Mouse (Mus musculus) central nervous system, embryonic 11.5 days (tissue): Measurements from ENCODE around the gene Olfr910. TPM values are rescaled to one million over a fixed set of nuclear protein-coding genes. Genes with fewer than 3 reads are reported as not detected.

Source experiments
- polyA plus RNA-seq: library from polyadenylated mRNA; depleted of rRNA; stranded (reverse); fragments of >200 nt; gene quantifications from 2 replicates; pipeline ENCODE4 v1.2.3, GENCODE M21; 2012; rRNA removed

The Olfr910 gene
- not detected in 2 replicates for polyA plus RNA-seq

DNA sequence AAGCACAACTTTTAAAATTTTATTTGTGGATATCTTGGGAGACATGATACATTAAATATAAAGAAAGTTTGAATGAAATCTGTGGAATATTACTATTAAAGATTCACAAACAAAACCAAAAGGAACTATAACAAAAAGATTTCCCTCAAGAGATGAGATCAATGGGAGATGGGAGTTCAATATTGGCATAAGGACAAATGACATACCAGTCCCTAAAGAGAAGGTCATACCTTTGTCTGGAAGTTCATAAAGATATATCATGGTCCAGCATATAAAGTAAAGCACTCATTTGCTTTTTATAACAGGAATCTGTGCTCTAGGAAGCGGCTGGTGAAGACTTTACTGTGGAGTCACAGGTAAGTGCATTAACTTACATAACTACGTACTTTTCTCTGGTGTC is at the start of gene Olfr910:
TSS of gene Olfr910 (plus strand) at position 301 of the 400 bp plus-strand sequence.

DNA sequence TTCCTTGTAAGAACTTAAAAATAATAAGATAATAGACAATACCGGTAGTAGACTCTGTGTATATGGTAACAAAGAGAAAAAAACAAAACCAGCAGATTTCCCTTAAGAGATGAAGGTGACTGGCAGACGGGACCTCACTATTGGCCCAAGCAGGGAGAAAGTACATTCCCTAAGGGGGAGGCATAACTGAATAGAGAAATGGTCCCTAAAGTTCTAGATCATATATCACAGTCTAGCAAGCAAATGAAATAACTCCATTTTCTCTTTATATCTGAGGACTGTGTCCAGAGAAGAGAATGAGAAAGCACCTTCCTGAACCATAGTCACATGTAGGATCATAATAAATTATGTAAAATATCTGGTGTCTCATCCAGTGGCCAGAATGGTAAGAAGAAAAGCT is 42.1 kb upstream of the Olfr910 start, which contains the start of gene Olfr907:
TSS of gene Olfr907 (plus strand) at position 301 of the 400 bp plus-strand sequence.

DNA sequence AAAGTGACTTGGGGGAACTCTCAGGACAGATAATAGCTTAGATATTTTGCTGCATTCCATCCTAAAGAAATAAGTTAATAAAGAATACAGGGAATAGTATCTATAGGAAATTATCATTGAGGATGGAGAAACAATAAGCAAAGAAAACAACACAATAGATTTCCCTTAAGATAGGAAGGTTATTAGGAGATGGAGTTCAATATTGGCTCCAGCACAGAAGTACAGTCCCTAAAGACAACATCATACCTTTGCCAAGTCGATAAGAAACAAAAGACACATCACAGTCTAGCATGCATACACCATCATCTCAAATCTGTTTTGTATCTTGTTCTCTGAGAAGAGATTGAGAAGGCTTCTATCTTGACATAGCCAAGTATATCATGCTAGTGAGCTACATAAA is 16.4 kb upstream of the Olfr910 start, which contains the start of gene Olfr911-ps1:
TSS of gene Olfr911-ps1 (plus strand) at position 301 of the 400 bp plus-strand sequence.

DNA sequence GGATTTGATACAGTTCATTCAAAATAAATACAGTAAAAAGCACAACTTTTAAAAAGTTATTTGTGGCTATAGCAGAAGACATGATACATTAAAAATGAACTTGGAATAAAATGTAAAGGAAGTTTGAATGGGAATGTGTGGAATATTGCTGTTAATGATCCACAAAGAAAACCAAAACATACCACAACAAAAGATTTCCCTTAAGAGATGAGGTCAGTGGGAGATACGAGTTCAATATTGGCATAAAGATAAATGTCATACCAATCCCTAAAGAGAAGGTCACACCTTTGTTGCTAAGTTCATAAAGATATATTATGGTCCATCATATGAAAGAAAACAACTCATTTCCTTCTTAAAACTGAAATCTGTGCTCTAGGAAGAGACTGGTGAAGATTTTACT is 42.2 kb downstream of the Olfr910 start, which contains the start of gene Olfr912:
TSS of gene Olfr912 (plus strand) at position 301 of the 400 bp plus-strand sequence.

Other genes starting within 250 kb of the Olfr910 start
- not detected in 2 replicates for gene Olfr896-ps1, start 246.7 kb upstream of the Olfr910 start, polyA plus RNA-seq
- not detected in 2 replicates for gene Olfr25, start 208.8 kb upstream of the Olfr910 start, polyA plus RNA-seq
- not detected in 2 replicates for gene Olfr898, start 189.4 kb upstream of the Olfr910 start, polyA plus RNA-seq
- gene Olfr250, start 171.0 kb upstream of the Olfr910 start, polyA plus RNA-seq: not detected in 2 replicates
- not detected in 2 replicates for gene Olfr251, start 160.8 kb upstream of the Olfr910 start, polyA plus RNA-seq
- not detected in 2 replicates for gene Olfr147, start 136.2 kb upstream of the Olfr910 start, polyA plus RNA-seq
- not detected in 2 replicates for gene Olfr901, start 108.4 kb upstream of the Olfr910 start, polyA plus RNA-seq
- gene Olfr902, start 90.2 kb upstream of the Olfr910 start, polyA plus RNA-seq: not detected in 2 replicates
- not detected in 2 replicates for gene Olfr904, start 74.7 kb upstream of the Olfr910 start, polyA plus RNA-seq
- gene Olfr905, start 66.7 kb upstream of the Olfr910 start, polyA plus RNA-seq: not detected in 2 replicates
- gene Olfr906, start 50.8 kb upstream of the Olfr910 start, polyA plus RNA-seq: not detected in 2 replicates
- gene Olfr907, start 42.0 kb upstream of the Olfr910 start, polyA plus RNA-seq: not detected in 2 replicates
- gene Olfr911-ps1, start 16.3 kb upstream of the Olfr910 start, polyA plus RNA-seq: not detected in 2 replicates
- gene Olfr912, start 42.3 kb downstream of the Olfr910 start, polyA plus RNA-seq: not detected in 2 replicates
- gene Olfr913, start 54.9 kb downstream of the Olfr910 start, polyA plus RNA-seq: not detected in 2 replicates
- gene Olfr914, start 67.3 kb downstream of the Olfr910 start, polyA plus RNA-seq: not detected in 2 replicates
- not detected in 2 replicates for gene Olfr916, start 122.0 kb downstream of the Olfr910 start, polyA plus RNA-seq
- not detected in 2 replicates for gene Olfr917, start 128.0 kb downstream of the Olfr910 start, polyA plus RNA-seq
- not detected in 2 replicates for gene Olfr918, start 136.8 kb downstream of the Olfr910 start, polyA plus RNA-seq
- not detected in 2 replicates for gene Olfr919, start 165.8 kb downstream of the Olfr910 start, polyA plus RNA-seq
- gene Vwa5a, start 180.4 kb downstream of the Olfr910 start, polyA plus RNA-seq: 6.0 and 9.7 TPM in 2 replicates
- 0.01 and 0.06 TPM in 2 replicates for gene Olfr920, start 214.4 kb downstream of the Olfr910 start, polyA plus RNA-seq
- not detected in 2 replicates for gene Olfr921, start 235.2 kb downstream of the Olfr910 start, polyA plus RNA-seq